In the genomic region with DNA sequence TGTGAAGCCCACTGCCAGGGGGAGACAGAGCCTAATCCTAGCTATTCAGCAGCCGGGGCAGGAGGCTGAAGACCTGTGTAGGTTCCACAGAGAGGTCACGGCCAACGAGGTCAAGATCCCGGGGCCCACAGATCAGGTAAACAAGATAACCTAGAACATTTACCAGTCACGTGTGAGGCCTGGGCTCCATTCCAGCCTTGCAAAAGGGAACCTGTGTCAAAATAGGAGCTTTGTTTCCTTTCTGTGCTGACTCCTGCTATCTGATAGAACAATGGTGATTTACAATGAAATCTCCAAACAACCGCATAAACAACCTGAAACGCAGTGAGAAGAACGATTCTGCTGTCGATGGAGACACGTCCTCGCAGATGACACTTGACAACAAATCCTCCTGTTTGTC, we compare ENCODE assay signal across 10 mouse cellular contexts. TPM values are rescaled to one million over a fixed set of nuclear protein-coding genes. Genes with fewer than 3 reads are reported as not detected.
A peak's percentile ranks its signal among the peaks of the same experiment; 100 is the strongest.
DNase-seq lines count a peak whose midpoint lies in the region; ATAC-seq and TF ChIP-seq lines count a peak whose summit lies in the region.
"Had no signal": no experiment of that assay in that cellular context is flagged by ENCODE, and none has a peak within 500 bp of the region (broad histone marks: within the 10 kb centered on the region; RNA-seq: fewer than 3 reads in every experiment).

No protein-coding gene starts in this region.

- ATAC-seq in forebrain, embryonic 12.5 days (ENCODE audit: low FRiP score), result no peak

- DNase-seq in MEL (ENCODE audit: low read depth, low spot score), result peak; percentile 28
- peak; percentile 34 to 60 for DNase-seq in adrenal gland, postnatal 36 days
- DNase-seq in kidney, adult 8-10 months, result peak; percentile 85 to 86
- peak; percentile 70 for DNase-seq in lung, postnatal 25 days (ENCODE audit: low spot score)
- DNase-seq in left cerebral cortex, adult 9 months (ENCODE audit: low spot score in 2 of 2), result no peak
- no peak for DNase-seq in left cerebral cortex, adult 11 months (ENCODE audit: low spot score)
- no peak for DNase-seq in right cerebral cortex, postnatal 4 days
- DNase-seq: lung, embryonic 14.5 days had no signal

- TF ChIP-seq POLR2A in MEL (IDR thresholded peaks at IDR 0.05; ENCODE audit: control insufficient read depth in 1 of 2, insufficient read depth in 1 of 2, low read depth in 1 of 2, low read length in 2 of 2, poor library complexity in 1 of 2), result no peak

- H3K36me3 ChIP-seq in MEL (ENCODE audit: control insufficient read depth in 1 of 2, insufficient read depth in 2 of 2, low read length in 2 of 2), result no peaks in the 10 kb centered on the region
- H3K36me3 ChIP-seq in forebrain, embryonic 12.5 days (replicated peaks), result no peaks in the 10 kb centered on the region
- H3K36me3 ChIP-seq: neural tube, embryonic 15.5 days had no signal

- no peaks in the 10 kb centered on the region; a peak in 2 of 4 replicates for H3K27me3 ChIP-seq in MEL (ENCODE audit: control insufficient read depth in 1 of 2, insufficient read depth in 2 of 2, low read length in 2 of 2)
- no peaks in the 10 kb centered on the region for H3K27me3 ChIP-seq in forebrain, embryonic 12.5 days
- H3K27me3 ChIP-seq: neural tube, embryonic 15.5 days had no signal

- no peak overlapping the region for H3K9ac ChIP-seq in MEL (ENCODE audit: control insufficient read depth, low read depth, low read length, poor library complexity, severe bottlenecking)
- no peak overlapping the region for H3K9ac ChIP-seq in forebrain, embryonic 12.5 days
- H3K9ac ChIP-seq: lung, embryonic 14.5 days; neural tube, embryonic 15.5 days had no signal

- H3K4me1 ChIP-seq in MEL (ENCODE audit: control insufficient read depth in 1 of 2, insufficient read depth in 2 of 2, low read length in 2 of 2), result no peaks in the 10 kb centered on the region; a peak in 1 of 4 replicates
- no peaks in the 10 kb centered on the region for H3K4me1 ChIP-seq in forebrain, embryonic 12.5 days
- H3K4me1 ChIP-seq: neural tube, embryonic 15.5 days had no signal

- TF ChIP-seq EP300 in MEL (IDR thresholded peaks at IDR 0.05; ENCODE audit: low read depth in 1 of 2, low read length in 2 of 2), result no peak

- WGBS in forebrain, embryonic 12.5 days, result 80% methylated on average over 11 of the region's 11 CpGs

- no peak overlapping the region for H3K4me2 ChIP-seq in forebrain, embryonic 12.5 days
- H3K4me2 ChIP-seq: lung, embryonic 14.5 days; neural tube, embryonic 15.5 days had no signal

- H3K27ac ChIP-seq in MEL (ENCODE audit: control insufficient read depth, low read depth, low read length), result no peak overlapping the region
- no peak overlapping the region for H3K27ac ChIP-seq in forebrain, embryonic 12.5 days
- H3K27ac ChIP-seq: neural tube, embryonic 15.5 days had no signal

- H3K4me3 ChIP-seq in MEL (ENCODE audit: control insufficient read depth in 1 of 2, insufficient read depth in 1 of 2, low read depth in 2 of 2, low read length in 2 of 2), result no peak overlapping the region
- H3K4me3 ChIP-seq in forebrain, embryonic 12.5 days (replicated peaks), result no peak overlapping the region
- H3K4me3 ChIP-seq: neural tube, embryonic 15.5 days had no signal

- no peak for TF ChIP-seq RAD21 in MEL (IDR thresholded peaks at IDR 0.05; ENCODE audit: low read depth, low read length)

- H3K9me3 ChIP-seq in MEL (replicated peaks; ENCODE audit: insufficient read depth, low read length), result no peaks in the 10 kb centered on the region
- no peaks in the 10 kb centered on the region for H3K9me3 ChIP-seq in forebrain, embryonic 12.5 days
- H3K9me3 ChIP-seq: neural tube, embryonic 15.5 days had no signal

- TF ChIP-seq CTCF in MEL (IDR thresholded peaks at IDR 0.05 in 2 of 3, conservative IDR thresholded peaks at IDR 0.05 in 1 of 3; ENCODE audit: control insufficient read depth in 1 of 3, insufficient read depth in 1 of 3, low read depth in 2 of 3, low read length in 3 of 3, poor library complexity in 1 of 3, severe bottlenecking in 1 of 3), result no peak

- no peaks in the 10 kb centered on the region for H3K79me2 ChIP-seq in MEL (ENCODE audit: control insufficient read depth, insufficient read depth, low read length, poor library complexity)

TF ChIP-seq in MEL, 35 proteins besides CTCF, POLR2A, EP300 and RAD21:
- peak; percentile 63; the same call in 1 of the 2 replicates for TF ChIP-seq BHLHE40 (IDR thresholded peaks at IDR 0.05; ENCODE audit: borderline replicate concordance, low read depth, low read length)
- TF ChIP-seq ETS1 (IDR thresholded peaks at IDR 0.05; ENCODE audit: low read depth, low read length), result no peak
- TF ChIP-seq USF1 (IDR thresholded peaks at IDR 0.05; ENCODE audit: low read depth, low read length), result peak; percentile 85
TF ChIP-seq in MEL: peak in this region for 2.

RNA-seq across cellular contexts. Expression of gene Pbld1, which starts 0.4 kb away (rescaled TPM):
- total RNA-seq in MEL (2012; rRNA removed), result 0.50 and 0.95 TPM in 2 replicates
- polyA plus RNA-seq in MEL (2012; ENCODE audit: insufficient read depth in 1 of 2, insufficient read length in 2 of 2, low read depth in 1 of 2, low replicate concordance in 2 of 2, missing spikeins in 1 of 2), result under 1 TPM in 1 of 2 experiments, not detected in 1; 0.47 TPM
- 1 to 10 TPM; 2.3 to 4.4 TPM for total RNA-seq in adrenal gland, postnatal 36 days (2021)
- polyA plus RNA-seq in forebrain, embryonic 12.5 days (2016; fragmentation: Nextera tagmentation; extraction: Ambion mirVana), result 1.1 and 1.2 TPM in 2 replicates

RNA-seq across cellular contexts. Expression of gene Pbld2, which starts 36.3 kb away (rescaled TPM):
- 0.13 and 0.15 TPM in 2 replicates for total RNA-seq in MEL (2012; rRNA removed)
- under 1 TPM in 1 of 2 experiments, not detected in 1; 0.15 TPM for polyA plus RNA-seq in MEL (2012; ENCODE audit: insufficient read depth in 1 of 2, insufficient read length in 2 of 2, low read depth in 1 of 2, low replicate concordance in 2 of 2, missing spikeins in 1 of 2)
- total RNA-seq in adrenal gland, postnatal 36 days (2021), result 1 to 10 TPM; 4.0 to 5.3 TPM
- 0.96 and 1.1 TPM in 2 replicates for polyA plus RNA-seq in forebrain, embryonic 12.5 days (2016; fragmentation: Nextera tagmentation; extraction: Ambion mirVana)

RNA-seq across cellular contexts. Expression of gene Hnrnph3, which starts 36.4 kb away (rescaled TPM):
- total RNA-seq in MEL (2012; rRNA removed), result 11.5 and 16.0 TPM in 2 replicates
- 10 to 100 TPM in 1 of 2 experiments, not detected in 1; 62.4 TPM for polyA plus RNA-seq in MEL (2012; ENCODE audit: insufficient read depth in 1 of 2, insufficient read length in 2 of 2, low read depth in 1 of 2, low replicate concordance in 2 of 2, missing spikeins in 1 of 2)
- total RNA-seq in adrenal gland, postnatal 36 days (2021), result 10 to 100 TPM; 39.1 to 54.9 TPM
- 260 and 265 TPM in 2 replicates for polyA plus RNA-seq in forebrain, embryonic 12.5 days (2016; fragmentation: Nextera tagmentation; extraction: Ambion mirVana)

RNA-seq across cellular contexts. Expression of gene Atoh7, which starts 39.0 kb away (rescaled TPM):
- total RNA-seq in MEL (2012; rRNA removed), result not detected in 2 replicates
- not detected for polyA plus RNA-seq in MEL (2012; ENCODE audit: insufficient read depth in 1 of 2, insufficient read length in 2 of 2, low read depth in 1 of 2, low replicate concordance in 2 of 2, missing spikeins in 1 of 2)
- total RNA-seq in adrenal gland, postnatal 36 days (2021), result not detected
- 0.47 and 0.79 TPM in 2 replicates for polyA plus RNA-seq in forebrain, embryonic 12.5 days (2016; fragmentation: Nextera tagmentation; extraction: Ambion mirVana)

Comparison
In these comparisons a context has a peak if more than half of its experiments do, and no peak if none do; other contexts are left out.
1. DNase-seq: peak in MEL (single experiment), adrenal gland, postnatal 36 days (2 of 2), kidney, adult 8-10 months (2 of 2) and lung, postnatal 25 days (single experiment); none in left cerebral cortex, adult 9 months (0 of 2), left cerebral cortex, adult 11 months (single experiment) and right cerebral cortex, postnatal 4 days (single experiment).